Mouse (Mus musculus) R1 (cell line): ENCODE measurements at regions not wholly inside any gene's neighbourhood (a gene's known extent, or its start where the extent isn't known, plus 50 kb on each side); places are given as distances from the start of the nearest gene placed in this dataset.

Experiments
- DNase-seq: peaks from one replicate; pipeline ENCODE4 v3.0.0-alpha.2; 2018; ENCODE audit warnings: low read depth, low spot score

DNA sequence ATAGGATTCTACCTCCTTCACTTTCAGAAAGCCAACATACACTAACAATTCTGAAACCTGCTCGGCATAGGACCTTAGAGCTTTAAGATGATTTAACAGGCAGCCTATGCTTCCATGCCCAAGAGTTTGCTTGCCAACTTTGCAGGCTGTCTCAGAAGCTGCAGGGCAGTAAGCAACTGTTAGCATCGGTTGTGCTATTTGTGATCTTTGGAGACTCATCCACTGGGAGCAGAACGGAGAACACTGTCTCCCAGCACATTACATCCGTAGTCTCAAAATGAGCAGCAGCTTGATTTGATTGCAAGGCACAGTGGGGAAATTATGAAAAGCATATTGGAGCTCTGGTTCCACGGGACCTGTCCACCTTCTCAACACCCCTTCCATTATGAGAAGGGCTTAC, 108.5 kb upstream of the Pter start:
- DNase-seq: no peak

GRCm38 (mm10) chr2:12825902-12826301, 97.9 kb upstream of the Pter start:
- DNase-seq: peak; percentile 6

DNA sequence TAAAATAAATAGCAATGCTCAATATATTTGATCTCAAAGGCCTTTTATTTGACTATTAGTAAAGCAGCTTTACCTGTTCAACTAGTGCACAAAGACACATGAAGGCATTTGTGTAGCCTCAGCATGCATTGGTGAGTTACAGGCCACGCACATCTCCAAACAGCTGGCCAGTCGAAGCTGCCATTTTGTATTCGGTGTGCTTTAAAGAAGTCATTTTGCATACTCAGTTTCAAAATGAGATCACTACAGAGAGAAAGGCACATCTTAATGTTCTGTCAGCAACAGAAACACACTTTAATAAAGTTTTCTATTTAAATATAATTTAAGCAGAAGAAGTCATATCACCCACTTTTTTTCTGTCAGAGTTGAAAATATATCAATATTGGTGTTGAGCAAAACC, 90.3 kb upstream of the Pter start:
- DNase-seq: no peak

DNA sequence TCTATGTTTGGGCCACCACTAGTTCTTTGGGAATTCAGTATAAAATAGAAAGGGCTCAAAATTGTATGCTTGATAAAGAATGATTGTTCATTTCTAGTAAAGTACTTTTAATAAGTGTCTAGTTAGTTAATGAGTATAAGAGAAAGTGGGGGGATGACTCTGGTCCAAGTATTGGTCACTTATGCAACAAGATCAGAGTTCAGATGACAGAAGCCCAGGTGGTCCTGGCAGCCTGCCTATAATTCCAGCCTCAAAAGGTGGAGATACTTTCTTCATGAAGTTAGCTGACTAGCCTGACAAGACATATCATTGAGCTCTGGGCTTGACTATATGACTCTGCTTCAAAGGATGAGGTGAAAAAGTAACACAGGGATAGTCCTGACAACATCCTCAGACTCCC, 57.3 kb upstream of the Pter start:
- no peak for DNase-seq

GRCm38 (mm10) chr2:12868772-12869171, 55.1 kb upstream of the Pter start:
- no peak for DNase-seq
